Mouse (Mus musculus) stomach, embryonic 14.5 days (tissue): ENCODE results near the gene Fam214a. TPM values are rescaled to one million over a fixed set of nuclear protein-coding genes. Genes with fewer than 3 reads are reported as not detected.
A peak's percentile ranks its signal among the peaks of the same experiment; 100 is the strongest.

Experiments used
- ATAC-seq: fragments of 200-750 bp; cut with Nextera tagmentation; 2 replicates; pipeline ENCODE4 v1.8.0; 2017; ENCODE audit warnings: low read depth, moderate TSS enrichment; ENCODE audit not compliant: insufficient number of reproducible peaks, insufficient read depth, low FRiP score
- H3K27ac ChIP-seq: fragments of 300-500 bp; sonication (generic); 2 replicates; pipeline ENCODE4 v1.5.1; 2014; ENCODE audit warnings: mild to moderate bottlenecking, low read length, moderate library complexity, mixed read lengths
- H3K27me3 ChIP-seq: fragments of 300-500 bp; sonication (generic); 2 replicates; pipeline ENCODE4 v1.6.1; 2014; ENCODE audit warnings: low read length, control low read depth, mixed read lengths; ENCODE audit not compliant: control insufficient read depth, insufficient read depth
- H3K36me3 ChIP-seq: fragments of 300-500 bp; sonication (generic); 2 replicates; pipeline ENCODE4 v1.6.1; 2014; ENCODE audit warnings: mild to moderate bottlenecking, control low read depth, low read length, moderate library complexity, mixed read lengths; ENCODE audit not compliant: control insufficient read depth, insufficient read depth
- H3K4me1 ChIP-seq: fragments of 300-500 bp; sonication (generic); 2 replicates; pipeline ENCODE4 v1.6.1; 2014; ENCODE audit warnings: low read length, control low read depth, mixed read lengths; ENCODE audit not compliant: control insufficient read depth, insufficient read depth
- H3K4me2 ChIP-seq: fragments of 300-500 bp; sonication (generic); replicated peaks from 2 replicates; pipeline ENCODE4 v1.6.1; 2014; ENCODE audit warnings: low read depth, low read length, control low read depth
- H3K4me3 ChIP-seq: fragments of 300-500 bp; sonication (generic); 2 replicates; pipeline ENCODE4 v1.5.1; 2014; ENCODE audit warnings: low read depth, low read length, control low read depth
- H3K9ac ChIP-seq: fragments of 300-500 bp; sonication (generic); replicated peaks from 2 replicates; pipeline ENCODE4 v1.6.1; 2014; ENCODE audit warnings: low read depth, mild to moderate bottlenecking, control low read depth, low read length, moderate library complexity, mixed read lengths
- H3K9me3 ChIP-seq: fragments of 300-500 bp; sonication (generic); 2 replicates; pipeline ENCODE4 v1.6.1; 2016; ENCODE audit warnings: low read depth, low read length, control low read depth; ENCODE audit not compliant: control insufficient read depth
- WGBS: fragments of 180-500 bp; shearing (Covaris S2); extraction: QIAGEN DNeasy Blood & Tissue Kit; methylation state at CpG from one replicate; pipeline ENCODE4 v1.1.7; 2014; 5-methylcytosine and 5-hydroxymethylcytosine counted together
- polyA plus RNA-seq: library from polyadenylated mRNA; unstranded; fragments of >200 nt; fragmentation: Nextera tagmentation; extraction: Ambion mirVana; gene quantifications from 2 replicates; pipeline ENCODE4 v1.2.1, GENCODE M21; 2014

Fam214a gene
- polyA plus RNA-seq, 1 experiment from 2014 or later = 15.0 TPM

DNA sequence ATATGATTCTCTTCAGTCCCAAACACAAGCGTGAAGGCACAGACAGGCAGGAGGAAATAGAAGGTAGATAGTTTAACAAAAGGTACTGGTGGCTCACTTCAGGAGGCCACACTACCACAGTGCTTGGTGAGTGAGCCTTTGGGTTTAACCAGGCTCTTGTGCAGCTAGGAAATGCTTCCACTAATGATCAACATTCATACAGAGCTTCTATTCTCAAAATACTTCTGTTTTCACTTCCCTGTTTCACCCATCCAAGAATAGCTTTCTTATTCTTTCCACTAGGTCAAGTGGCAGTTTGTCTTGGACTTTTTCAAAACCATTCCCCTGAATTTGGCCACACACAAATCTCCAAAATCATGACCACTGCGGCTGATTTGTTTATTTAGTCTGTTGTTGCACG, 17.4 kb upstream of the Fam214a start:
- no peak overlapping the region for H3K4me3 ChIP-seq
- WGBS = 74% methylated on average over 3 of the region's 3 CpGs
- H3K27ac ChIP-seq = no peak overlapping the region
- no peak for ATAC-seq
- H3K4me2 ChIP-seq = no peak overlapping the region
- no peaks in the 10 kb centered on the region for H3K27me3 ChIP-seq
- no peaks in the 10 kb centered on the region for H3K4me1 ChIP-seq
- no peaks in the 10 kb centered on the region for H3K36me3 ChIP-seq
- no peaks in the 10 kb centered on the region for H3K9me3 ChIP-seq
- H3K9ac ChIP-seq = no peak overlapping the region

DNA sequence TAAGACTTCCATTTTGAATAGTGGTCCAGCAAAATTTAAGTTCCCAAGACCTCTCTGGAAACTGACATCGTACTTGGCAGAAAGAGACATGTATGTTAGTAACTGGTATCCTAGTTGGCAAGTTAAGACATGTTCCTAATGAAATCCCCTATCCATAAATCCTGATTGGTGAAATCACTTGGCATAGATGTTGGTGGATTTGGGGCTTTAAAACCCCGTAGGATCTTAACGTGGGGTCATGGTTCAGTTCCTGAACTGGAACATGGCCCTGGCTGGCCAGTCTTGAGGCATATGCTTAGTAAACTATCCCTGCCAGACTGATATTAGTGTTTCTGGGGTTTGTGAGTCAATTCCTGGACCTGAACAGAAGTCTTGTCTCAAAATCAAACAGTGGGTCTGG, 14.9 kb upstream of the Fam214a start:
- no peaks in the 10 kb centered on the region for H3K36me3 ChIP-seq
- H3K4me3 ChIP-seq = no peak overlapping the region
- 91% methylated on average over 3 of the region's 3 CpGs for WGBS
- no peaks in the 10 kb centered on the region for H3K4me1 ChIP-seq
- H3K27me3 ChIP-seq = no peaks in the 10 kb centered on the region
- H3K4me2 ChIP-seq = no peak overlapping the region
- H3K9ac ChIP-seq = no peak overlapping the region
- no peaks in the 10 kb centered on the region for H3K9me3 ChIP-seq
- ATAC-seq = no peak
- H3K27ac ChIP-seq = no peak overlapping the region

DNA sequence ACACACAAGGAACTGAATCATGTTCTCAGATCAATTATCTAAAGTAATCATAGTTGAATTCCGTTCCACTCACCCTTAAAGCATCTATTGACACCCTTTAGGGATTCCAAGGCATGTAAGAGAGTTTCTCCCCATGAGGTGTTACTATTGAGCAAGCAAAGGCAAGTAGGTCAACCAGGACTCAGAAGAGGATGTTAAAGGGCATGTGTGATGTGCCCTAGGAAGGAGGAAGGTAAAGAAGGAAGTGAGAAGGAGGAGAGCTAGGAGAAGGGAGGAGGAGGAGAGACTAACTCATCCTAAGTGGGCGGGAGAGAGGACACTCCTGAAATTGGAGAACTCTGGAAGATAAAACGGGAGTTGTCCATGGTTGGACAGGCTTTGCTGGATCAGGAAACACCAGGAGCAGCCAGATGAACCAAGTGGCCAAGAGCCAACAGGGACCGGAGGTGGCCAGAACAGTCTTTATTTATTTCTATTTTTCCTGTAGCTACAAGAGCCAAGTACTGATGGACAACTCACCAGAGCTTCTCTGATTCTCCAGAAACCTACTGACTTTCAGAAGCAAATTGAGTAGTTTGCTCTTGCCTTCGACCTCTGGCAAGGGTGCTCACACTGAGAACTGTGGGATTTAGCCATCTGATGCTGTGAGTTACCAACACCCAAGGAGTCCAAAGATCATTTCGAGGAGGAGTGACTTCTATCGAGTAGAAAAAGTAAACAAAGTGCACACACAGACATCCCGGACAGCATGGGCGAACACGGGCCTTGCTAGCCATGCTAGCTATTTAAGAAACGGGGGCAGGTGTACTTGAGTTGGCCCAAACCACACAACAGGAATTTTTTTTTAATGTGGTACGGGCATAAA, 13.8 kb upstream of the Fam214a start:
- Histone ChIP-seq H3K4me2 (no peak overlapping the region), H3K4me3 (no peak overlapping the region), H3K27me3 (no peaks in the 10 kb centered on the region), H3K4me1 (no peaks in the 10 kb centered on the region), H3K9me3 (no peaks in the 10 kb centered on the region), H3K9ac (no peak overlapping the region), H3K27ac (no peak overlapping the region), H3K36me3 (no peaks in the 10 kb centered on the region)
- 72% methylated on average over 12 of the region's 12 CpGs for WGBS
- no peak for ATAC-seq

DNA sequence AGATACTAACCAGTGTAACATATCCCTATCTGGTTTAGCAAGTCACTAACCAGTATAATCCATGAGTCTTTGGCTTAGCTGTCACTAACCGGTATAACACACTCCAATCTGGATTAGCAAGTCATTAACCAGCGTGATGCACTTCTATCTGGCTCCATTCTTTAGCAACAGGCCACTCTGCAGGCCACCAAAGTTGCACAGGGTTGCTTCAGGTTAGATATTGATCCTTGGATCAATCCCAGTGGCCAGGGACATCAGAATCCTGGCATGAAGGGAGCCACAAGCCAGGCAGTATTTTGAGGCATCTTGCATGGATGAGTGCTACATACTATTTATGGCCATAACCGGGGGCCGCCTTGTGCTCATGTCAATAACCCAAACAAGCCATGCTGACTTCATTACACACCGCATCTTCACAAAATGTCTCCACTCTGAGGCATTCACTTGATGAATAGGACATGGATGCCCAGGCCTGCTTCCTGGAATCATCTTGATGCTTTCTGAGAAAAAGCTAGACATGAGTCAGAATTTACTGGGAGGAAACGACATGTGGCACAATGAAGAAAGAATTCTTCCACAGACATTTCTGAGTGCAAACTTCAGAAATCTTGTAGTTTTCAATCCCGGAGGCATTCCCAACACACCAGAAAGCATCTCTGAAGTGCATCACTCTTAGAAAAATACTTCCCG, 5.8 kb upstream of the Fam214a start:
- 80% methylated on average over 8 of the region's 8 CpGs for WGBS
- H3K27ac ChIP-seq = no peak overlapping the region
- no peaks in the 10 kb centered on the region for H3K36me3 ChIP-seq
- no peak overlapping the region for H3K4me3 ChIP-seq
- H3K27me3 ChIP-seq = no peaks in the 10 kb centered on the region
- no peaks in the 10 kb centered on the region for H3K4me1 ChIP-seq
- no peak for ATAC-seq
- H3K4me2 ChIP-seq = no peak overlapping the region
- no peaks in the 10 kb centered on the region for H3K9me3 ChIP-seq
- H3K9ac ChIP-seq = no peak overlapping the region

DNA sequence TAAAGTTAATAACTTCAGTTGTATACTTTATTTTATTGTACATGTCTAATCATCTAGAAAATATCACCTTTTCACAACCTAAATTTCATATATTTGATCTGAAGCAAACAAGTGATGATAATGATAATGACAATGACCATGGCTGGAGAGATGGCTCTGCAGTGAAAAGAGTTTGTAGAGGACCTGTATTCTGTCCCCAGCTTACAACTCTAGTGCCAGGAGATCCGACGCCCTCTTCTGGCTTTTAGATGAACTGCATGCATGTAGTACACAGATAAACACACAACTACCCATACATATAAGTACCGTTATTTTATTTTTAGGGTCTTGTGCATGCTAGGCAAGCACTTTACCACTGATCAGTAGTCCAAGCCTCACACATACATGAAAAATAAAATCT, 1.2 kb upstream of the Fam214a start:
- 36% methylated on average over 3 of the region's 3 CpGs for WGBS
- Histone ChIP-seq H3K4me3 (no peak overlapping the region), H3K36me3 (no peaks in the 10 kb centered on the region), H3K4me1 (peaks cover 10% of the 10 kb centered on the region; the same call in 1 of the 2 replicates), H3K27ac (no peak overlapping the region), H3K27me3 (no peaks in the 10 kb centered on the region), H3K9me3 (no peaks in the 10 kb centered on the region), H3K4me2 (no peak overlapping the region), H3K9ac (no peak overlapping the region)
- ATAC-seq = no peak

DNA sequence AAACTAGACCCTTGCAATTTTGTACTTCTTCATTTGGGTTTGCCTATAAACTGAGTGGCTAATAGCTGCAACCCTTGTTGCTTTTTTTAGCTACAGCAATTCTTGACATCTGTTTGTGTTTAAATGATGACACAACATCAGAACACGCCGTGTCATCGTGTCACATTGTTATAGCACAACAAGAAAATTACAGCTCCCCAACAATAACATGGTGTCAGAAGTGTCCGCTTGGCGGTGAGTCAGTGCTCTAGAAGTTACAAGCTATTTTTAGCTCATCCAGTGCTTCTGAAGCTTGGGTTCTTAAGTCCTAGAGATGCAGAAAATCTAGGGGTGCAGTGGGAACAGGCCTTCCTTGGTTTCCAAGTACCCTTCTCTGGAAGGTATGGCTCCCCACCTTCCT, 578 bp upstream of the Fam214a start:
- ATAC-seq = no peak
- WGBS = 47% methylated on average over 5 of the region's 5 CpGs
- peak overlapping the region; percentile 64 for H3K4me3 ChIP-seq
- 0 out of 2 replicates have a peak overlapping the region, but pooled peaks have one; percentile 82 for H3K27ac ChIP-seq
- no peaks in the 10 kb centered on the region for H3K9me3 ChIP-seq
- H3K4me1 ChIP-seq = peaks cover 10% of the 10 kb centered on the region; the same call in 1 of the 2 replicates
- no peak overlapping the region; the same call in 1 of the 2 replicates for H3K9ac ChIP-seq
- peak overlapping the region; percentile 66 for H3K4me2 ChIP-seq
- no peaks in the 10 kb centered on the region for H3K36me3 ChIP-seq
- no peaks in the 10 kb centered on the region for H3K27me3 ChIP-seq

DNA sequence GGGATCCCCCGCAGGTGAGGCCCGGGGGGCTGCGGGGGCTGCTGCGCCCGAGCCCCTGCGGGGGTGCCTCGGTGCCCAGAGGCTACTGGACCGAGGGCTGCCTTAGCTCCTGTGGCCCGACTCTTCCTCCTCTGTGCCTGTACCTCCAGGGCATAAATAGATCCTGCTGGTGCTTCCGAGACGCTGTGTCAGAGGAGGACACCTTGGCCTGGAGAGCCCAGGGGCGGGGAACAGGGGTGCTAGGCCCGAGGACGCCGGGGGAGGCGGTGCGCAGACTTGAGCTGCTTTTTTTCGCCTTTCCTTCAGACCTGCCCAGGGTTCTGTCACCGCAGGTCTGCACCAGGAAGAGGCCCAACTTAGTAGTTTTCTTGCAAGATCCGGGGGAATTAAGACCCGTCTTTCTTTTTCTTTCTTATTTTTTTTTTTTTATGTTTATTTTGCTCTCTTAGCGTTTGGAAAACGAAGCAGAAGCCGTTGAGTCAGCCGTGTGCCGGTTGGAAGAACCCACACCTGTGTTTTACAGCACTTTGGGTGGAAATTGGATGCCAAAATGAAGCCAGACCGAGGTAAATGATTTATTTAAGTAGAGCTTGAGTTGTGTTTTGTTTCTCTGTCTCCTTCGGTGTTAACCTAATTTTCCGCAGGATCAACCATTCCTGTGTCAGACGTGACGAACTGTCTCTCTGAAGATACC, 728 bp downstream of the Fam214a start:
- peak overlapping the region; percentile 64 for H3K4me3 ChIP-seq
- H3K9ac ChIP-seq = peak overlapping the region; percentile 63
- peaks cover 10% of the 10 kb centered on the region; the same call in 1 of the 2 replicates for H3K4me1 ChIP-seq
- peak overlapping the region; percentile 66 for H3K4me2 ChIP-seq
- ATAC-seq = peak; percentile 68; the same call in 1 of the 2 replicates
- H3K27me3 ChIP-seq = no peaks in the 10 kb centered on the region
- WGBS = 2% methylated on average over 31 of the region's 31 CpGs
- no peaks in the 10 kb centered on the region for H3K9me3 ChIP-seq
- peak overlapping the region; percentile 82 for H3K27ac ChIP-seq
- no peaks in the 10 kb centered on the region; the same call in 1 of the 2 replicates for H3K36me3 ChIP-seq

DNA sequence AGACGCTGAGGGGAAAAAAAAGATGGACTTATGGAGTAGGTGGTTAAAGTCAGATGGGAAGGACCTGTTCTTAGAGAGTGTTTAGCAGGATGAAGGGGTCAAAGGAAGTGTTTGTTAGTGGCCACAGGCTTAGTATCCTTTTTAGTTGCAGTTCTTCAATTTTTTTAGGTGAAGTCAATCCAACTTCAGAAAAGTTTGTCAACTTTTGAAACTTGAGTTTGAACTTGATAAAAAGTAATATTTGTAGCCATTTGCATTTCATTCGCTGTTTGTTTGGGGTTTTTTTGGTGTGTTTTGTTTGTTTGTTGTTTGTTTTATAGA, 1.2 kb downstream of the Fam214a start:
- no peak for ATAC-seq
- Histone ChIP-seq H3K27me3 (no peaks in the 10 kb centered on the region), H3K9me3 (no peaks in the 10 kb centered on the region), H3K9ac (peak overlapping the region; percentile 63; the same call in 1 of the 2 replicates), H3K36me3 (no peaks in the 10 kb centered on the region; the same call in 1 of the 2 replicates), H3K4me1 (peaks cover 10% of the 10 kb centered on the region; the same call in 1 of the 2 replicates), H3K4me3 (peak overlapping the region; percentile 64), H3K27ac (no peak overlapping the region; the same call in 1 of the 2 replicates), H3K4me2 (peak overlapping the region; percentile 66)
- WGBS = 41% methylated on average over 2 of the region's 2 CpGs
